Mouse (Mus musculus) limb, embryonic 11.5 days (tissue): ENCODE data around the gene Garem2. TPM values are rescaled to one million over a fixed set of nuclear protein-coding genes. Genes with fewer than 3 reads are reported as not detected.

Experiments
- ATAC-seq: fragments of 200-750 bp; cut with Nextera tagmentation; 2 replicates; pipeline ENCODE4 v1.8.0; 2017; ENCODE audit warnings: low read depth; ENCODE audit not compliant: insufficient number of reproducible peaks, low FRiP score, low TSS enrichment
- DNase-seq: peaks from one replicate; pipeline ENCODE4 v3.0.0-alpha.2; 2015; ENCODE audit warnings: low spot score
- H3K27ac ChIP-seq: fragments of 300-500 bp; sonication (generic); replicated peaks from 2 replicates; pipeline ENCODE4 v1.5.1; 2014; ENCODE audit warnings: low read depth, mild to moderate bottlenecking, low read length
- H3K27me3 ChIP-seq: fragments of 300-500 bp; sonication (generic); 2 replicates; pipeline ENCODE4 v1.6.1; 2014; ENCODE audit warnings: mild to moderate bottlenecking, low read length, mixed read lengths; ENCODE audit not compliant: control insufficient read depth, insufficient read depth
- H3K36me3 ChIP-seq: fragments of 300-500 bp; sonication (generic); 2 replicates; pipeline ENCODE4 v1.6.1; 2014; ENCODE audit warnings: mild to moderate bottlenecking, low read length, moderate library complexity, mixed read lengths; ENCODE audit not compliant: control insufficient read depth, insufficient read depth
- H3K4me1 ChIP-seq: fragments of 300-500 bp; sonication (generic); 2 replicates; pipeline ENCODE4 v1.6.1; 2014; ENCODE audit warnings: low read length, mixed read lengths; ENCODE audit not compliant: control insufficient read depth, insufficient read depth
- H3K4me2 ChIP-seq: fragments of 300-500 bp; sonication (generic); 2 replicates; pipeline ENCODE4 v1.6.1; 2014; ENCODE audit warnings: low read depth, mild to moderate bottlenecking, moderate library complexity; ENCODE audit not compliant: severe bottlenecking
- H3K4me3 ChIP-seq: fragments of 300-500 bp; sonication (generic); 2 replicates; pipeline ENCODE4 v1.5.1; 2014; ENCODE audit warnings: low read depth, low read length
- H3K9ac ChIP-seq: fragments of 300-500 bp; sonication (generic); 2 replicates; pipeline ENCODE4 v1.6.1; 2014; ENCODE audit warnings: mild to moderate bottlenecking, low read length
- H3K9me3 ChIP-seq: fragments of 300-500 bp; sonication (generic); 2 replicates; pipeline ENCODE4 v1.6.1; 2016; ENCODE audit warnings: low read length; ENCODE audit not compliant: control insufficient read depth
- WGBS: fragments of 180-500 bp; shearing (Covaris S2); extraction: QIAGEN DNeasy Blood & Tissue Kit; methylation state at CpG from one replicate; pipeline ENCODE4 v1.1.7; 2014; 5-methylcytosine and 5-hydroxymethylcytosine counted together
- polyA plus RNA-seq: library from polyadenylated mRNA; unstranded; fragments of >200 nt; fragmentation: Nextera tagmentation; extraction: Ambion mirVana; gene quantifications from 2 replicates; pipeline ENCODE4 v1.2.1, GENCODE M21; 2014

The Garem2 gene
- polyA plus RNA-seq, 1 experiment from 2014 or later: 0.44 TPM

DNA sequence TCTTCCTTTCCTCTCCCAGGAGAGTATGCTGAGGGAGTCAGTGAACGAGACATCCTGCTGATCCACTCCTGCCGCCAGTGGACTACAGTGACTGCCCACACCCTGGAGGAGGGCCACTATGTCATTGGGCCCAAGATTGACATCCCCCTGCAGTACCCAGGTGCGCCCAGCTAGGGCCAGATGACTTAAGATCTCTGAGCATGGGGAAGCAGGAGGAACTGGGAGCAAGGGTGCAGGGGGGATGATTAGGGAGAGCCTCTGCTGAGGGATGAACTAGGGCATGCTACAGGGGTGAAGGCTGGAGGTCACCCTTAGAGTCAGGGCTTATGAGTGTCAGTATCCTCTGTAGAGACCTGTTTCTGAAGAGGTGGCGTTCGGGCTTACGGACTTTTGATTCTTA lies 3.3 kb downstream of the Garem2 start:
- H3K4me1 ChIP-seq: peaks cover 30% of the 10 kb centered on the region
- DNase-seq: no peak
- no peak overlapping the region for H3K4me2 ChIP-seq
- no peak overlapping the region for H3K9ac ChIP-seq
- no peak overlapping the region for H3K4me3 ChIP-seq
- no peak overlapping the region for H3K27ac ChIP-seq
- WGBS: 71% methylated on average over 6 of the region's 6 CpGs
- peaks cover 49% of the 10 kb centered on the region for H3K27me3 ChIP-seq
- no peaks in the 10 kb centered on the region for H3K9me3 ChIP-seq
- H3K36me3 ChIP-seq: no peaks in the 10 kb centered on the region
- ATAC-seq: no peak

DNA sequence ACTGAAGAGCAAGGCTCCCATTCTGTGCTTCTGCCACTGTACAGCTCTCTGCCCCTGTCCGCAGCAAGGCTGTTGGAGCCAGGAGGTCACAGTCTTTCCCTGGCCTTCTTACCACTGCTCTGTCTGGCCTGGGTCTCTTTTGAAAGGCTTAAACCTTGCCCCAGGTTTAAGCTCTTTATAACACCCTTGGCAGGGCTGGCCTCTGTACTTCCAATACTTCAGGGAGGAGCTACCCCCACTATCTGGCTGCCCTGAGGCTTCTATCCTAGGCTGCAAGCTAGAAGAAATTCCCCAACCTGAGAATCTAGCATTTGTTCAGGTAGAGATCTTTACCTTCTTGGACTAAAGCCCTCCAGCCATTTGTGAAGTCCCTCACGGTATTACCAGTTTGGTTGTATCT lies 4.9 kb downstream of the Garem2 start:
- peaks cover 30% of the 10 kb centered on the region for H3K4me1 ChIP-seq
- H3K4me3 ChIP-seq: no peak overlapping the region
- no peak overlapping the region for H3K4me2 ChIP-seq
- H3K27ac ChIP-seq: no peak overlapping the region
- WGBS: 38% methylated on average over 2 of the region's 2 CpGs
- no peaks in the 10 kb centered on the region for H3K9me3 ChIP-seq
- no peaks in the 10 kb centered on the region for H3K36me3 ChIP-seq
- DNase-seq (no peak), ATAC-seq (no peak)
- H3K27me3 ChIP-seq: peaks cover 46% of the 10 kb centered on the region
- H3K9ac ChIP-seq: no peak overlapping the region

DNA sequence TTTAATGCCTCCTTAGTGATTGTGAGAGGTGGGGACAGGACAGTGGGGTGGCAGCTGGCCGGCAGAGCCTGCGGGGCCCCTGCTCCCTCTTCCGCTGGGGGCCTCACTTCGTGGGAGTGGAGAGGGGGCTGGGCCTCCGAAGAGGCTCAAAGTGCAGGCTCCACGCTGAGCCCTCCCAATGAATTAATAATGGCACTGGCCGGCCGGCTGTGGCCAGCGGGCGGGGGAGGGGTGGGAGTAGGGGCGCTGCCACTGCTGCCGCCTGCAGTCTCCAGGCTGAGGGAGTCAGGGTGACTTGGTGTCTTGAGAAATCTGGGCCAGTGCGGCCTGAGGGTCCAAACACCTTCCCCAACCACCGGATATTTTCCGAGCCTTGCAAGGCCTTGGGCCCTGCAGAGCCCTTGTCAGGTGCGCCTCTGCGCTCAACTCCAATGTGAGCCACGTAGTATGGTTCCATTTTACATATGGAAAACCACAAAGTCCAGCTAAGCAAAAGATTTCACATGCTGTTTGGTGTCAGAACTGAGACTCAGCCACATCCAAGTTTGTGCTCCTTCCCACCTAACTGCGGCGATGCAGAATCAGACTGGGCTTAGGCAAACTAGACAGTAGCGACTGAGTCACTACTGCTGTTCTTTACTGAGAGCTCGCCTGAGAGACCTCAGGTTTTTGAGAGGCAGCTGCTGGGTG lies 5.6 kb downstream of the Garem2 start:
- DNase-seq (no peak), ATAC-seq (no peak)
- Histone ChIP-seq H3K36me3 (no peaks in the 10 kb centered on the region), H3K4me3 (0 out of 2 replicates have a peak overlapping the region, but pooled peaks have one; percentile 6), H3K27me3 (peaks cover 42% of the 10 kb centered on the region), H3K4me2 (peak overlapping the region; percentile 40; the same call in 1 of the 2 replicates), H3K9me3 (no peaks in the 10 kb centered on the region), H3K9ac (no peak overlapping the region), H3K27ac (no peak overlapping the region), H3K4me1 (peaks cover 26% of the 10 kb centered on the region)
- 4% methylated on average over 22 of the region's 22 CpGs for WGBS

DNA sequence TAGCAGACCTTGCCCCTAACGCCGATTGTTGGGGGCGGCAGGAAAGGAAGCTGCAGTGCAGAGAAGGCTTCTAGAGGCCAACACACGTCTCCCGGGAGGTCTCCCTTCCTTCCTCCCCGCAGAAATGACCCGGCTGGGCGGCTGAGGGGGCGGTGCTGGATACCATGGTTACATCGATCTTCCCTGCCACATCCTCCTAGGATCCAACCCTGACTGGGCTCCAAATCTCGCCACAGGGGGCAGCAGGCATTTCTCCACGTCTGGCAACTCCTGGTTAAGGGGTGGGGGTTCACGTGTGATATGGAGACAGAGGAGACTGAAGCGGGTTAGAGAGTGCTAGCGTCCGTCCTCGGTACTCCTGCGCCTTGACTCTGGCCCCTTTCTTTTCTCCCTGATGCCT lies 6.2 kb downstream of the Garem2 start:
- ATAC-seq: no peak
- no peak overlapping the region for H3K9ac ChIP-seq
- H3K27me3 ChIP-seq: peaks cover 39% of the 10 kb centered on the region
- no peaks in the 10 kb centered on the region for H3K36me3 ChIP-seq
- peaks cover 19% of the 10 kb centered on the region for H3K4me1 ChIP-seq
- H3K27ac ChIP-seq: no peak overlapping the region
- peak overlapping the region; percentile 10; the same call in 1 of the 2 replicates for H3K4me3 ChIP-seq
- peak; percentile 75 for DNase-seq
- no peaks in the 10 kb centered on the region for H3K9me3 ChIP-seq
- H3K4me2 ChIP-seq: peak overlapping the region; percentile 40; the same call in 1 of the 2 replicates
- 1% methylated on average over 18 of the region's 18 CpGs for WGBS

DNA sequence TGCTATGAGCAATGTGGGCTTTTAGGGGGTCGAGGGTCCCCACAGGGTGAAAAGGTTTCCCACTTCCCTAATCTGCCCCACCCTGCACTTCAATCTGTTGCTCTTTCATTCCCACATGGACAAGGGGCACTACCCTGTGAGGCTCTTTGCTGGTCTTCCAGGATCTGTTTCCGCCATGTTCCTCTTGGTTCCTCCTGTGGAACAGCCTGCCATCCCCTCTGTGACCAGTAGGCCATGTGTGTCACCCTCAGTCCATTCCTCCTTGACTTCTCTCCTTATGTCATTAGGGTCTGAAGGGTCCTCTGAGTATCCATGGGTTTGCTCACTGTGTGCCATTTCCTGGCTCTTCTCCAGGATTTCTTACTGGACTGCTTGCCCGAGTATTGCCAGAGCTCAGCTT lies 6.8 kb downstream of the Garem2 start:
- Histone ChIP-seq H3K9ac (no peak overlapping the region), H3K27me3 (peaks cover 33% of the 10 kb centered on the region), H3K4me3 (no peak overlapping the region), H3K9me3 (no peaks in the 10 kb centered on the region), H3K4me1 (peaks cover 17% of the 10 kb centered on the region), H3K27ac (no peak overlapping the region), H3K4me2 (no peak overlapping the region), H3K36me3 (no peaks in the 10 kb centered on the region)
- WGBS: 79% methylated on average over 3 of the region's 3 CpGs
- no peak for DNase-seq
- no peak for ATAC-seq

DNA sequence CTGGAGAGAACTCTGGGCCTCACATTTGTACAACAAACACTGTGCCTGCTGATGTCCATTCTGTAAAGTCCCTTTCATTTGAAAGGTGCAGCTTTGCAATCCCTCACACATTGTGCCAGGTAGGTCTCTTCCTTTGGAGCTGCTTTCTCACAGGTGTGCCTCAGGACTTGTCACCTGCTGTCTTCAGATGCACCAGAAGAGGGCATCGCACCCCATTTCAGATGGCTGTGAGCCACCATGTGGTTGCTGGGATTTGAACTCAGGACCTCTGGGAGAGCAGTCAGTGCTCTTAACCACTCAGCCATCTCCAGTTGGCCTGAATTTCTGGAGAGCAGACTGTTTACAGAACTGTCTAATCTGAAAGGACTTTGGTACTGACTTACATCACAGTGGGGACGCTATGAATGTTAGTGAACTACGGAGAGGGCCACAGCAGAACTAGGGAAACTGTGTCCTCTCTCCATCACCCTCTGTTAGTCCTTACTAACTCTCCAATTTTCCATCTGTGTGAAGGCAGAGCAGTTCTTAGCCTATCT lies 7.6 kb downstream of the Garem2 start:
- H3K9ac ChIP-seq: no peak overlapping the region
- WGBS: 73% methylated on average over 3 of the region's 3 CpGs
- H3K27me3 ChIP-seq: peaks cover 30% of the 10 kb centered on the region
- H3K36me3 ChIP-seq: no peaks in the 10 kb centered on the region
- peaks cover 13% of the 10 kb centered on the region for H3K4me1 ChIP-seq
- ATAC-seq (no peak), DNase-seq (no peak)
- H3K27ac ChIP-seq: no peak overlapping the region
- no peaks in the 10 kb centered on the region for H3K9me3 ChIP-seq
- no peak overlapping the region for H3K4me3 ChIP-seq
- no peak overlapping the region for H3K4me2 ChIP-seq

DNA sequence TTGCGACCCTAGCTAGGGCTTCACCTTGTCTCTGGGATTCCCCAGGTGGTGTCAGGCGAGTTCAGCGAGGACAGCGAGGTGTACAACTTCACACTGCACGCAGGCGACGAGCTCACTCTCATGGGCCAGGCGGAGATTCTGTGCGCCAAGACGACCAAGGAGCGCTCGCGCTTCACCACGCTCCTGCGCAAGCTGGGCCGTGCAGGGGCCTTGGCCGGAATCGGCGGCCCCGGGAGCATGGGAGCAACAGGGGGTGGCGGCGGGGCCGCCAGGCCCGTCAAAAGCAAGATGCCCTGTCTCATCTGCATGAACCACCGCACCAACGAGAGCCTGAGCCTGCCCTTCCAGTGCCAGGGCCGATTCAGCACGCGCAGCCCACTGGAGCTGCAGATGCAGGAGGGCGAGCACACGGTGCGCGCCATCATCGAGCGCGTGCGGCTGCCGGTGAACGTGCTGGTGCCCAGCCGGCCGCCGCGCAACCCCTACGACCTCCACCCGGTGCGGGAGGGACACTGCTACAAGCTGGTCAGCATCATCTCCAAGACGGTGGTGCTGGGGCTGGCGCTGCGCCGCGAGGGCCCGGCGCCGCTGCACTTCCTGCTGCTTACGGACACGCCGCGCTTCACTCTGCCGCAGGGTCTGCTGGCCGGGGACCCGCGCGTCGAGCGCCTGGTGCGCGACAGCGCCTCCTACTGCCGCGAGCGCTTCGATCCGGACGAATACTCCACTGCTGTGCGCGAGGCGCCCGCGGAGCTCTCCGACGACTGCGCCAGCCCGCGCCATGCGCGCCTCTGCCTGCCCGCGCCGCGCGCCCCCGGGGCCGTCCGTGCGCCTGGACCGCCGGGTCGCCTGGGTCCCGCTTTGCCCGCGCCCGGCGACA lies 9.2 kb downstream of the Garem2 start:
- peak overlapping the region; percentile 67 for H3K9ac ChIP-seq
- ATAC-seq: peak; percentile 72; the same call in 1 of the 2 replicates
- no peak overlapping the region for H3K27ac ChIP-seq
- H3K4me2 ChIP-seq: peak overlapping the region; percentile 91
- H3K4me3 ChIP-seq: peak overlapping the region; percentile 52
- peak; percentile 91 for DNase-seq
- H3K27me3 ChIP-seq: peaks cover 27% of the 10 kb centered on the region
- under 1% methylated on average over 95 of the region's 103 CpGs for WGBS
- H3K36me3 ChIP-seq: no peaks in the 10 kb centered on the region
- H3K9me3 ChIP-seq: no peaks in the 10 kb centered on the region
- peaks cover 13% of the 10 kb centered on the region for H3K4me1 ChIP-seq

DNA sequence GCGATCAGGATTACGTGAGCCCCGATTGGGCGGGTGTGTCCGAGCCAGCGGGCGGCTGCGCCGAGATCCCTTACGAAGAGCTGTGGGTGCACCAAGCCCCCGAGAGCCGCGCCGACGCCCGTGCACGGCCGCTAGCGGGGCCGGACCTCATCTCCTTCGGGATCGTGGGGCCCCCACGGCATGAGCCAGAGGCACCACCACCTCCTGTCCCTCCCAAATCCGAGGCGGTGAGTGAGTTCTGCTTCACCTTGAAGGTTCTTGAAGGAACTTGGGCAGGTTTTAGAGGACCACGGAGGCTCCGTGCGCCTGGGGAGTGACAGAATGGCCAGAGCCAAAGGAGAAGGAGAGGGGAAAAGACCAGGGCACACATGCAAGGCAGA lies 9.8 kb downstream of the Garem2 start:
- WGBS: 1% methylated on average over 28 of the region's 28 CpGs
- Histone ChIP-seq H3K4me1 (peaks cover 13% of the 10 kb centered on the region), H3K36me3 (peaks cover 4% of the 10 kb centered on the region; the same call in 1 of the 2 replicates), H3K9ac (peak overlapping the region; percentile 67), H3K4me2 (peak overlapping the region; percentile 91), H3K9me3 (no peaks in the 10 kb centered on the region), H3K27ac (no peak overlapping the region), H3K4me3 (peak overlapping the region; percentile 52), H3K27me3 (peaks cover 25% of the 10 kb centered on the region)
- ATAC-seq (no peak), DNase-seq (no peak)
